ENCODE assay signal across 8 mouse cellular contexts in the genomic region with DNA sequence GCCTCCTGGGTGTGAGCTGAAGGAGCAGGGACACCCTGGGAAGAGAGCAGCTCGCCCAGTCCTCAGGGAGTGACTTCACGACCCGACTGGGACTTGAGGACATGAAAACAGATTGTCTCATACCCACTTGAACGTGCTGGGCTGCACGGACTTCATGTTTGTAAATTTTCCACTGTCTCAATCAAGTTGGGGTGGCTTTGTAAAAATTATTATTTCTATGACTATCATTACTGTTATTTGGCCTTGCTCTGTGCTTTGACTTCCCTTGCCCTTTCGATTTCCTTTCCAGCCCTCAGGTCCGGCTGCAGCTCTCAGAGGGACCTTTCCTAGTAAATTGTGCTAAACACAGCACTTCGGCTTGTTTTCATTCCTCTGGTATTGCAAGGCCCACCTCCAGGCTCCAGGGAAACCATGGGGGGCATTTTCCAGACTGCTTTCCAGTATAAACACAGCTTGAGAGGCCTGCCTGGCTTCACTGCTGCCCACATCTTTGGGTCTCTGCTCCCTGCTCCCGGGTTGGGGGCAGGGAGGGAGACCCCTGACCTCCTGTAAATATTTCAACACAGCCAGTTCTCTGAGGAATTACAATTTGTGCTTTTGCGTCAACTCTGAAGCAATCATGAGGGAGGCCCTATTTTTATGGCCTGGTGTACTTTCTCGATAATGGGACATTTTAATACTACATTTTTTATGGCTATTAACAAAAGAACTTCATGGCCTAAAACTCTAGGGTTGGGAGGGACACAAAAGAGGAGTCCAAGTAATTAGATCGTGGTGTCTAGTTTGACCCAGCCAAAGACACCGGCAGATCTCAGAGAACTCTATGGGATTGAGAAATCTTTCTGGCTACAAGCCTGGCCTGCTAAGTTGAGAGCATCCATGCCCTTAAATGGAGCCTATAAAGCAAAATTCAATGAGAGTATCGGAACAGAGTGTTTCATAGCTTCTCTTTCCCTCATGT.
DNase-seq lines count a peak whose midpoint lies in the region.

No protein-coding gene starts in this region.

- H3K4me3 ChIP-seq in heart, embryonic 10.5 days: no peak overlapping the region

- H3K9me3 ChIP-seq in heart, embryonic 10.5 days: no peaks in the 10 kb centered on the region

- no peaks in the 10 kb centered on the region for H3K27me3 ChIP-seq in heart, embryonic 10.5 days (ENCODE audit: insufficient read depth, poor library complexity, severe bottlenecking)

- H3K36me3 ChIP-seq in heart, embryonic 10.5 days: no peaks in the 10 kb centered on the region

- peaks cover 37% of the 10 kb centered on the region for H3K4me1 ChIP-seq in heart, embryonic 10.5 days

- peak; percentile 40 for DNase-seq in ovary, postnatal 36 days (ENCODE audit: low spot score)
- DNase-seq in ovary, postnatal 14 days (ENCODE audit: low spot score): no peak
- no peak for DNase-seq in heart, embryonic 10.5 days (ENCODE audit: low spot score)
- peak; percentile 85 for DNase-seq in kidney, postnatal 14 days
- DNase-seq in lung, postnatal 36 days: peak; percentile 88
- no peak for DNase-seq in cerebellum, adult 18-20 months
- DNase-seq in thymus, postnatal 10 days (ENCODE audit: low spot score in 2 of 2): no peak
- DNase-seq in cerebellum, adult 8-10 months: no peak

- peak overlapping the region; percentile 75 for H3K27ac ChIP-seq in heart, embryonic 10.5 days

- WGBS in heart, embryonic 10.5 days: 59% methylated on average over 14 of the region's 14 CpGs

Comparison
In these comparisons a context has a peak if more than half of its experiments do, and no peak if none do; other contexts are left out.
1. DNase-seq: peak in ovary, postnatal 36 days (single experiment), kidney, postnatal 14 days (single experiment) and lung, postnatal 36 days (single experiment); none in ovary, postnatal 14 days (single experiment), heart, embryonic 10.5 days (single experiment), cerebellum, adult 18-20 months (0 of 2), thymus, postnatal 10 days (0 of 2) and cerebellum, adult 8-10 months (single experiment).